Mouse (Mus musculus) kidney, adult 10 weeks (tissue): ENCODE measurements around the gene Cenph. TPM values are rescaled to one million over a fixed set of nuclear protein-coding genes. Genes with fewer than 3 reads are reported as not detected.

Experiments used
- polyA plus RNA-seq: library from polyadenylated mRNA; stranded (reverse); fragments of 350-450 nt; fragmentation: Illumina TruSeq; extraction: RNeasy Lipid Tissue Mini Kit (QIAGEN cat#74804); gene quantifications from one replicate; pipeline ENCODE4 v1.2.3, GENCODE M21; 2014; ENCODE audit warnings: low read depth, low replicate concordance

The Cenph gene
- not detected for polyA plus RNA-seq

GRCm38 (mm10) chr13:100775252-100776055 lies at the start of gene Cenph:
Gene Cenph, minus strand, starts transcription at chr13:100775899.

GRCm38 (mm10) chr13:100786414-100786867 lies 10.7 kb upstream of the Cenph start, which contains the start of gene Ccnb1:
Gene Ccnb1, minus strand, starts transcription at chr13:100786570.

GRCm38 (mm10) chr13:100744036-100744744 lies 31.5 kb downstream of the Cenph start, which contains the start of gene Mrps36:
Gene Mrps36, minus strand, starts transcription at chr13:100744659.

GRCm38 (mm10) chr13:100730861-100731176 lies 44.9 kb downstream of the Cenph start, which contains the start of gene Cdk7:
Gene Cdk7, minus strand, starts transcription at chr13:100730939.

Other genes with a start within 250 kb of the Cenph start
- 46.3 TPM for gene Ocln, start 223.2 kb downstream of the Cenph start, polyA plus RNA-seq
- gene Marveld2, start 158.9 kb downstream of the Cenph start, polyA plus RNA-seq: 10.0 TPM
- gene Ak6, start 124.9 kb downstream of the Cenph start, polyA plus RNA-seq: 171 TPM
- gene Rad17, start 124.8 kb downstream of the Cenph start, polyA plus RNA-seq: 43.2 TPM
- gene Taf9, start 124.3 kb downstream of the Cenph start, polyA plus RNA-seq: 1.3 TPM
- gene Ccdc125, start 106.2 kb downstream of the Cenph start, polyA plus RNA-seq: 4.2 TPM
- gene Cdk7, start 45.0 kb downstream of the Cenph start, polyA plus RNA-seq: 45.4 TPM
- 174 TPM for gene Mrps36, start 31.2 kb downstream of the Cenph start, polyA plus RNA-seq
- gene Ccnb1, start 10.7 kb upstream of the Cenph start, polyA plus RNA-seq: 0.44 TPM
- gene Slc30a5, start 57.5 kb upstream of the Cenph start, polyA plus RNA-seq: 164 TPM